15 mouse cellular contexts compared by ENCODE assay signal in the genomic region with DNA sequence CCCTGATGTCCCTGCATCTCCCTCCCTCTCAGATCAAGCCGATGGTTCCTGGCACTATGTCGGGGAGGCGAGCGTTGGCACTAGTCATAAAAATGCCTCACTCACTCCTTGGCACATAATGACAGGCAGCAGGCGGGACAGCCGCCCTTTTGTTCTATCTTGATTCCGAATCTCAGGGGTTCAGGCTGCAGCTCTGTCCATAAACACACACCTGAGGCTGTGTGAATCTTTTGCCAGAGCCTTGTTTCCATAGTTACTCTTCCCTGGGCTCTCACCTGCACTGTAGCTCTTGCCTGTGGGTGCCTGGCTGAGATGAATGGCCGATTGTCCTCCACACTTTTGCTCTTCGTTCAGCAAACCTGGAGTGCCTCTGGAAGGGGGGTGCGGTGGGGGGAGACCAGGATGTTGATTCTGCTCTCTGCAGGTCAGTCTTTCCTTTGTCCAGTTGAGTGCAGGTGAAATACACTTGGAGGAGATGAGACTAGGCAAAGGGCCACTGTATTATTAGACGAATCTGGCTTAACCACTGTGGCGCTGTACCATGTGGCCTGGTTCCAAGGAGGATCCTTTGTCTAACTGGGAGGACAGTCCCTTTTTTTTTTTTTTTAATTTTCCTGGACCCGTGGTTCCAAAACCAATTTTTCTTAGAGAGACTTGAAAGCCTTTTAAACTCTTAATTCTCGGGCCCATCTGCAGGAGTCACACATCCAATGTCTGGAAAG. TPM values are rescaled to one million over a fixed set of nuclear protein-coding genes. Genes with fewer than 3 reads are reported as not detected.
DNase-seq lines count a peak whose midpoint lies in the region; ATAC-seq lines count a peak whose summit lies in the region.
"Had no signal": no experiment of that assay in that cellular context is flagged by ENCODE, and none has a peak within 500 bp of the region (broad histone marks: within the 10 kb centered on the region; RNA-seq: fewer than 3 reads in every experiment).

No protein-coding gene starts in this region.

- H3K9me3 ChIP-seq in midbrain, embryonic 16.5 days (replicated peaks; ENCODE audit: control insufficient read depth, low read length, poor library complexity, severe bottlenecking): no peaks in the 10 kb centered on the region
- H3K9me3 ChIP-seq in midbrain, embryonic 10.5 days (replicated peaks): no peaks in the 10 kb centered on the region
- no peaks in the 10 kb centered on the region for H3K9me3 ChIP-seq in hindbrain, embryonic 14.5 days (ENCODE audit: control insufficient read depth, low read length)

- H3K27ac ChIP-seq in midbrain, embryonic 16.5 days (ENCODE audit: low read length): peak overlapping the region; percentile 64
- H3K27ac ChIP-seq in midbrain, embryonic 10.5 days (replicated peaks): no peak overlapping the region
- peak overlapping the region; percentile 47 for H3K27ac ChIP-seq in hindbrain, embryonic 14.5 days
- H3K27ac ChIP-seq: macrophage had no signal

- no peak overlapping the region for H3K4me3 ChIP-seq in midbrain, embryonic 16.5 days (ENCODE audit: low read depth, low read length)
- no peak overlapping the region for H3K4me3 ChIP-seq in midbrain, embryonic 10.5 days
- no peak overlapping the region for H3K4me3 ChIP-seq in hindbrain, embryonic 14.5 days (replicated peaks; ENCODE audit: low read length)

- ATAC-seq in midbrain, embryonic 16.5 days: 0 out of 2 replicates have a peak, but pooled peaks have one; percentile 66
- no peak for ATAC-seq in hindbrain, embryonic 14.5 days (ENCODE audit: low FRiP score)
- ATAC-seq: intestine, embryonic 16.5 days had no signal

- no peaks in the 10 kb centered on the region for H3K36me3 ChIP-seq in midbrain, embryonic 16.5 days (ENCODE audit: control insufficient read depth, insufficient read depth, low read length)
- H3K36me3 ChIP-seq in midbrain, embryonic 10.5 days: no peaks in the 10 kb centered on the region
- H3K36me3 ChIP-seq in hindbrain, embryonic 14.5 days (replicated peaks; ENCODE audit: control insufficient read depth, insufficient read depth): no peaks in the 10 kb centered on the region

- no peak overlapping the region; the same call in 1 of the 2 replicates for H3K4me2 ChIP-seq in midbrain, embryonic 16.5 days (ENCODE audit: low read length)
- H3K4me2 ChIP-seq in hindbrain, embryonic 14.5 days (replicated peaks): no peak overlapping the region

- no peak overlapping the region for H3K9ac ChIP-seq in midbrain, embryonic 16.5 days (ENCODE audit: low read depth, low read length)
- H3K9ac ChIP-seq in hindbrain, embryonic 14.5 days: no peak overlapping the region

- H3K4me1 ChIP-seq in midbrain, embryonic 16.5 days (ENCODE audit: control insufficient read depth, insufficient read depth, low read length): peaks cover 7% of the 10 kb centered on the region; the same call in 1 of the 2 replicates
- no peaks in the 10 kb centered on the region for H3K4me1 ChIP-seq in midbrain, embryonic 10.5 days
- peaks cover 3% of the 10 kb centered on the region; the same call in 1 of the 2 replicates for H3K4me1 ChIP-seq in hindbrain, embryonic 14.5 days (replicated peaks; ENCODE audit: control insufficient read depth, insufficient read depth, low read length)

- intact Hi-C loops in heart, postnatal 10 days (cut with DNase I): no loop called here

- DNase-seq in heart, adult 11 months: peak; percentile 59
- DNase-seq in heart, adult 18-20 months: no peak
- DNase-seq in midbrain, embryonic 10.5 days (ENCODE audit: low spot score): no peak
- peak; percentile 46 for DNase-seq in hindbrain, embryonic 14.5 days (ENCODE audit: low spot score)
- no peak for DNase-seq in urinary bladder, postnatal 10 days (ENCODE audit: low spot score)
- DNase-seq in thymus, postnatal 25 days: no peak
- no peak for DNase-seq in heart, postnatal 10 days
- DNase-seq: gastrocnemius, postnatal 36 days; right cerebral cortex, adult 18-20 months had no signal

- WGBS in midbrain, embryonic 16.5 days: 68% methylated on average over 14 of the region's 14 CpGs
- 84% methylated on average over 14 of the region's 14 CpGs for whole genome bisulfite sequencing in midbrain, embryonic 10.5 days
- 74% methylated on average over 14 of the region's 14 CpGs for WGBS in hindbrain, embryonic 14.5 days

- H3K27me3 ChIP-seq in midbrain, embryonic 16.5 days (ENCODE audit: control insufficient read depth, insufficient read depth, low read depth, low read length): no peaks in the 10 kb centered on the region
- no peaks in the 10 kb centered on the region for H3K27me3 ChIP-seq in midbrain, embryonic 10.5 days (ENCODE audit: low read depth, poor library complexity, severe bottlenecking)
- H3K27me3 ChIP-seq in hindbrain, embryonic 14.5 days (ENCODE audit: control insufficient read depth, insufficient read depth, low read length): no peaks in the 10 kb centered on the region

RNA-seq across cellular contexts. Expression of gene Syce1l, which starts 48.8 kb away (rescaled TPM):
- not detected for total RNA-seq in heart, adult 18-20 months (2021)
- polyA plus RNA-seq in midbrain, embryonic 16.5 days (2015; fragmentation: Nextera tagmentation; extraction: Ambion mirVana): not detected in 2 replicates
- polyA plus RNA-seq in midbrain, embryonic 10.5 days (2016; fragmentation: Nextera tagmentation; extraction: Ambion mirVana): 0.17 TPM in 1 of 2 replicates, not detected in the other
- polyA plus RNA-seq in hindbrain, embryonic 14.5 days (2014; fragmentation: Nextera tagmentation; extraction: Ambion mirVana): not detected in 2 replicates
- total RNA-seq in heart, postnatal 10 days (2021): not detected
- total RNA-seq: ES-E14; gastrocnemius, postnatal 36 days had no signal
- polyA plus RNA-seq: embryonic facial prominence, embryonic 11.5 days; heart, embryonic 16.5 days; intestine, embryonic 16.5 days; macrophage had no signal

RNA-seq across cellular contexts. Expression of gene Mon1b, which starts 56.4 kb away (rescaled TPM):
- 1 to 10 TPM; 6.0 to 6.7 TPM for total RNA-seq in heart, adult 18-20 months (2021)
- 12.5 and 13.0 TPM in 2 replicates for polyA plus RNA-seq in midbrain, embryonic 16.5 days (2015; fragmentation: Nextera tagmentation; extraction: Ambion mirVana)
- 8.0 and 10.9 TPM in 2 replicates for polyA plus RNA-seq in midbrain, embryonic 10.5 days (2016; fragmentation: Nextera tagmentation; extraction: Ambion mirVana)
- 11.9 and 14.6 TPM in 2 replicates for polyA plus RNA-seq in hindbrain, embryonic 14.5 days (2014; fragmentation: Nextera tagmentation; extraction: Ambion mirVana)
- 1 to 10 TPM; 6.6 to 7.0 TPM for total RNA-seq in heart, postnatal 10 days (2021)

Comparison
In these comparisons a context has a peak if more than half of its experiments do, and no peak if none do; other contexts are left out.
1. DNase-seq: peak in heart, adult 11 months (single experiment) and hindbrain, embryonic 14.5 days (single experiment); none in heart, adult 18-20 months (0 of 2), midbrain, embryonic 10.5 days (single experiment), urinary bladder, postnatal 10 days (single experiment), thymus, postnatal 25 days (single experiment) and heart, postnatal 10 days (0 of 2).